Mouse (Mus musculus) midbrain, embryonic 13.5 days (tissue): Measurements from ENCODE around the gene Tmem183a. TPM values are rescaled to one million over a fixed set of nuclear protein-coding genes. Genes with fewer than 3 reads are reported as not detected.
A peak's percentile ranks its signal among the peaks of the same experiment; 100 is the strongest.

Experiments used
- ATAC-seq: fragments of 200-750 bp; cut with Nextera tagmentation; 2 replicates; pipeline ENCODE4 v1.8.0; 2017; ENCODE audit warnings: mild to moderate bottlenecking, moderate TSS enrichment, moderate library complexity
- H3K27ac ChIP-seq: fragments of 300-500 bp; sonication (generic); 2 replicates; pipeline ENCODE4 v1.5.1; 2015; ENCODE audit warnings: inconsistent platforms, mild to moderate bottlenecking, moderate library complexity
- H3K27me3 ChIP-seq: fragments of 300-500 bp; sonication (generic); 2 replicates; pipeline ENCODE4 v1.6.1; 2015; ENCODE audit warnings: mild to moderate bottlenecking, inconsistent platforms
- H3K36me3 ChIP-seq: fragments of 300-500 bp; sonication (generic); 2 replicates; pipeline ENCODE4 v1.6.1; 2015; ENCODE audit warnings: mild to moderate bottlenecking, inconsistent platforms
- H3K4me1 ChIP-seq: fragments of 300-500 bp; sonication (generic); replicated peaks from 2 replicates; pipeline ENCODE4 v1.6.1; 2015; ENCODE audit warnings: inconsistent platforms
- H3K4me2 ChIP-seq: fragments of 300-500 bp; sonication (generic); replicated peaks from 2 replicates; pipeline ENCODE4 v1.6.1; 2015; ENCODE audit warnings: moderate library complexity, mild to moderate bottlenecking, inconsistent platforms
- H3K4me3 ChIP-seq: fragments of 300-500 bp; sonication (generic); replicated peaks from 2 replicates; pipeline ENCODE4 v1.5.1; 2015; ENCODE audit warnings: mild to moderate bottlenecking, inconsistent platforms
- H3K9ac ChIP-seq: fragments of 300-500 bp; sonication (generic); replicated peaks from 2 replicates; pipeline ENCODE4 v1.6.1; 2015; ENCODE audit warnings: mild to moderate bottlenecking, inconsistent platforms
- H3K9me3 ChIP-seq: fragments of 300-500 bp; sonication (generic); 2 replicates; pipeline ENCODE4 v1.6.1; 2016; ENCODE audit warnings: mild to moderate bottlenecking, inconsistent platforms
- WGBS: fragments of 180-500 bp; shearing (Covaris S2); methylation state at CpG from one replicate; pipeline ENCODE4 v1.1.7; 2015; 5-methylcytosine and 5-hydroxymethylcytosine counted together
- polyA plus RNA-seq: library from polyadenylated mRNA; unstranded; fragments of >200 nt; fragmentation: Nextera tagmentation; extraction: Ambion mirVana; gene quantifications from 2 replicates; pipeline ENCODE4 v1.2.1, GENCODE M21; 2015

Tmem183a gene
- polyA plus RNA-seq, 1 experiment from 2014 or later, result 128 TPM

GRCm38 (mm10) chr1:134310291-134310690, 51.5 kb downstream of the Tmem183a start:
- Histone ChIP-seq H3K36me3 (no peaks in the 10 kb centered on the region), H3K27ac (no peak overlapping the region), H3K4me3 (no peak overlapping the region), H3K4me1 (peaks cover 8% of the 10 kb centered on the region; the same call in 1 of the 2 replicates), H3K9me3 (no peaks in the 10 kb centered on the region), H3K4me2 (no peak overlapping the region), H3K9ac (no peak overlapping the region), H3K27me3 (no peaks in the 10 kb centered on the region)
- no peak for ATAC-seq
- 90% methylated on average over 2 of the region's 2 CpGs for whole genome bisulfite sequencing

GRCm38 (mm10) chr1:134307409-134307808, 54.4 kb downstream of the Tmem183a start:
- WGBS, result 34% methylated on average over 10 of the region's 10 CpGs
- 0 out of 2 replicates have a peak, but pooled peaks have one; percentile 19 for ATAC-seq
- Histone ChIP-seq H3K27me3 (no peaks in the 10 kb centered on the region), H3K27ac (no peak overlapping the region), H3K36me3 (no peaks in the 10 kb centered on the region), H3K4me1 (peaks cover 24% of the 10 kb centered on the region), H3K4me3 (no peak overlapping the region), H3K9ac (no peak overlapping the region), H3K9me3 (no peaks in the 10 kb centered on the region), H3K4me2 (no peak overlapping the region)

- no peak overlapping the region for H3K4me3 ChIP-seq
- H3K36me3 ChIP-seq, result no peaks in the 10 kb centered on the region
- 92% methylated on average over 9 of the region's 9 CpGs for WGBS
- no peaks in the 10 kb centered on the region for H3K9me3 ChIP-seq
- no peak overlapping the region for H3K27ac ChIP-seq
- no peak overlapping the region for H3K4me2 ChIP-seq
- H3K4me1 ChIP-seq, result peaks cover 27% of the 10 kb centered on the region
- H3K27me3 ChIP-seq, result peaks cover 11% of the 10 kb centered on the region
- no peak overlapping the region for H3K9ac ChIP-seq
- ATAC-seq, result no peak
These were observed 56.8 kb downstream of the Tmem183a start for GRCm38 (mm10) chr1:134304940-134305339.

- Histone ChIP-seq H3K9me3 (no peaks in the 10 kb centered on the region), H3K36me3 (no peaks in the 10 kb centered on the region), H3K4me3 (no peak overlapping the region), H3K4me1 (peaks cover 39% of the 10 kb centered on the region), H3K4me2 (no peak overlapping the region), H3K27me3 (peaks cover 33% of the 10 kb centered on the region), H3K27ac (peak overlapping the region; percentile 82), H3K9ac (peak overlapping the region; percentile 32; the same call in 1 of the 2 replicates)
- ATAC-seq, result no peak
- WGBS, result 15% methylated on average over 8 of the region's 8 CpGs
These were observed 59.1 kb downstream of the Tmem183a start for GRCm38 (mm10) chr1:134302568-134303238.

- peak; percentile 75 for ATAC-seq
These were observed 63.0 kb downstream of the Tmem183a start for GRCm38 (mm10) chr1:134298636-134299411.

GRCm38 (mm10) chr1:134297265-134297664, 64.5 kb downstream of the Tmem183a start:
- H3K9me3 ChIP-seq, result no peaks in the 10 kb centered on the region
- H3K4me1 ChIP-seq, result peaks cover 13% of the 10 kb centered on the region
- peaks cover 43% of the 10 kb centered on the region for H3K27me3 ChIP-seq
- no peak overlapping the region for H3K27ac ChIP-seq
- 89% methylated on average over 8 of the region's 8 CpGs for WGBS
- no peak overlapping the region for H3K4me2 ChIP-seq
- H3K36me3 ChIP-seq, result no peaks in the 10 kb centered on the region
- H3K4me3 ChIP-seq, result no peak overlapping the region
- no peak overlapping the region for H3K9ac ChIP-seq
- ATAC-seq, result no peak

More at GRCm38 (mm10) chr1:134298636-134299411, 63.0 kb downstream of the Tmem183a start:
- H3K9me3 ChIP-seq, result no peaks in the 10 kb centered on the region
- no peaks in the 10 kb centered on the region for H3K36me3 ChIP-seq
- no peak overlapping the region for H3K27ac ChIP-seq
- H3K4me1 ChIP-seq, result peaks cover 29% of the 10 kb centered on the region
- H3K27me3 ChIP-seq, result peaks cover 43% of the 10 kb centered on the region
- WGBS, result 4% methylated on average over 59 of the region's 59 CpGs
- H3K9ac ChIP-seq, result peak overlapping the region; percentile 72
- peak overlapping the region; percentile 54 for H3K4me3 ChIP-seq
- H3K4me2 ChIP-seq, result peak overlapping the region; percentile 94

Other genes starting within 250 kb of the Tmem183a start
- 2.6 and 3.2 TPM in 2 replicates for gene Chil1, start 179.8 kb downstream of the Tmem183a start, polyA plus RNA-seq
- gene Mybph, start 168.5 kb downstream of the Tmem183a start, polyA plus RNA-seq, result 0.09 and 0.19 TPM in 2 replicates
- 4.6 TPM in 2 replicates for gene Adora1, start 126.5 kb downstream of the Tmem183a start, polyA plus RNA-seq
- not detected in 2 replicates for gene Myog, start 72.0 kb downstream of the Tmem183a start, polyA plus RNA-seq
- 6.5 and 7.0 TPM in 2 replicates for gene Ppfia4, start 29.1 kb downstream of the Tmem183a start, polyA plus RNA-seq
- not detected in 2 replicates for gene 4933406M09Rik, start 24.0 kb upstream of the Tmem183a start, polyA plus RNA-seq
- gene Cyb5r1, start 43.6 kb upstream of the Tmem183a start, polyA plus RNA-seq, result 16.9 and 18.2 TPM in 2 replicates
- 63.5 and 68.2 TPM in 2 replicates for gene Adipor1, start 53.4 kb upstream of the Tmem183a start, polyA plus RNA-seq
- 32.1 and 32.3 TPM in 2 replicates for gene Klhl12, start 93.6 kb upstream of the Tmem183a start, polyA plus RNA-seq
- 54.9 and 59.4 TPM in 2 replicates for gene Rabif, start 132.7 kb upstream of the Tmem183a start, polyA plus RNA-seq
- not detected in 2 replicates for gene Mgat4e, start 187.7 kb upstream of the Tmem183a start, polyA plus RNA-seq
- 110 and 111 TPM in 2 replicates for gene Kdm5b, start 198.2 kb upstream of the Tmem183a start, polyA plus RNA-seq